Mouse (Mus musculus) CH12.LX (cell line): ENCODE measurements around the gene Arhgap4. TPM values are rescaled to one million over a fixed set of nuclear protein-coding genes. Genes with fewer than 3 reads are reported as not detected.
A peak's percentile ranks its signal among the peaks of the same experiment; 100 is the strongest.

Experiments
- DNase-seq: peaks from one replicate; pipeline ENCODE4 v3.0.0-alpha.2; 2013; ENCODE audit errors: extremely low read depth
- H3K27ac ChIP-seq: 2 replicates; pipeline ENCODE4 v1.5.1; 2012; ENCODE audit warnings: low read depth, mild to moderate bottlenecking, control low read depth, moderate library complexity; ENCODE audit not compliant: insufficient read depth
- H3K27me3 ChIP-seq: replicated peaks from 2 replicates; pipeline ENCODE3; 2012; ENCODE audit warnings: inconsistent platforms
- H3K36me3 ChIP-seq, 2 experiments: replicated peaks in 1 of 2; 2 replicates each; pipeline versions ENCODE3 to v1.6.1; 2012; ENCODE audit warnings: inconsistent platforms in 1 of 2, low read length in 1 of 2, mild to moderate bottlenecking in 1 of 2, mixed read lengths in 1 of 2, moderate library complexity in 1 of 2; ENCODE audit not compliant: control insufficient read depth in 1 of 2, insufficient read depth in 1 of 2
- H3K4me1 ChIP-seq, 2 experiments: 2 replicates each; pipeline ENCODE4 v1.6.1; 2012; ENCODE audit warnings: inconsistent platforms in 1 of 2, moderate library complexity in 1 of 2; ENCODE audit not compliant: insufficient read depth in 2 of 2, control insufficient read depth in 1 of 2
- H3K4me2 ChIP-seq: 2 replicates; pipeline ENCODE4 v1.6.1; 2012; ENCODE audit warnings: low read depth, mild to moderate bottlenecking, control low read depth; ENCODE audit not compliant: poor library complexity, insufficient read depth, severe bottlenecking
- H3K4me3 ChIP-seq, 3 experiments: fragments of 150-350 bp in 1 of 3; sonication (generic) in 1 of 3; replicated peaks in 1 of 3; 2 replicates each; pipeline versions ENCODE3 to v1.5.1; 2011 to 2012; ENCODE audit warnings: low read depth in 2 of 3, low read length in 2 of 3, mild to moderate bottlenecking in 2 of 3, moderate library complexity in 2 of 3, control low read depth in 1 of 3, improper control_type of control experiment in 1 of 3, inconsistent platforms in 1 of 3, mixed read lengths in 1 of 3; ENCODE audit not compliant: poor library complexity in 1 of 3
- H3K79me2 ChIP-seq: replicated peaks from 2 replicates; pipeline ENCODE4 v1.6.1; 2012; ENCODE audit warnings: mild to moderate bottlenecking, moderate library complexity; ENCODE audit not compliant: control insufficient read depth, poor library complexity, insufficient read depth, severe bottlenecking; ENCODE audit errors: extremely low read depth
- H3K9ac ChIP-seq: 2 replicates; pipeline ENCODE4 v1.6.1; 2012; ENCODE audit warnings: low read depth, mild to moderate bottlenecking, control low read depth, moderate library complexity; ENCODE audit not compliant: insufficient read depth
- H3K9me3 ChIP-seq: replicated peaks from 2 replicates; pipeline ENCODE3; 2012; ENCODE audit warnings: low read length, inconsistent platforms, mixed read lengths
- CHD2 ChIP-seq: IDR thresholded peaks from 2 replicates; pipeline ENCODE4 v1.6.1; 2011; ENCODE audit warnings: low read length, improper control_type of control experiment
- CTCF ChIP-seq, 2 experiments: IDR thresholded peaks in 1 of 2; conservative IDR thresholded peaks in 1 of 2; 2 replicates each; pipeline ENCODE4 v1.5.1; 2011 to 2012; ENCODE audit warnings: low read depth in 2 of 2, low read length in 2 of 2, improper control_type of control experiment in 1 of 2, inconsistent platforms in 1 of 2, mild to moderate bottlenecking in 1 of 2, moderate library complexity in 1 of 2
- E2F4 ChIP-seq: IDR thresholded peaks from 2 replicates; pipeline ENCODE4 v1.6.1; 2011; ENCODE audit warnings: low read depth, low read length, improper control_type of control experiment; ENCODE audit not compliant: insufficient replicate concordance
- ELF1 ChIP-seq: IDR thresholded peaks from 2 replicates; pipeline ENCODE4 v1.6.1; 2014; ENCODE audit warnings: low read depth, mild to moderate bottlenecking, inconsistent platforms, low read length, improper control_type of control experiment
- EP300 ChIP-seq: IDR thresholded peaks from 2 replicates; pipeline ENCODE4 v1.6.1; 2011; ENCODE audit warnings: low read length, improper control_type of control experiment
- IRF4 ChIP-seq: IDR thresholded peaks from 2 replicates; pipeline ENCODE4 v1.6.1; 2014; ENCODE audit warnings: low read depth, mild to moderate bottlenecking, inconsistent platforms, low read length, improper control_type of control experiment
- JUND ChIP-seq: conservative IDR thresholded peaks from 2 replicates; pipeline ENCODE4 v1.6.1; 2011; ENCODE audit warnings: low read depth, low read length, improper control_type of control experiment
- MAX ChIP-seq: IDR thresholded peaks from 2 replicates; pipeline ENCODE4 v1.6.1; 2011; ENCODE audit warnings: low read length, improper control_type of control experiment
- MAZ ChIP-seq: IDR thresholded peaks from 2 replicates; pipeline ENCODE4 v1.6.1; 2012; ENCODE audit warnings: low read depth, mild to moderate bottlenecking, inconsistent platforms, low read length, improper control_type of control experiment, moderate library complexity
- MEF2A ChIP-seq: IDR thresholded peaks from 2 replicates; pipeline ENCODE4 v1.6.1; 2014; ENCODE audit warnings: low read depth, mild to moderate bottlenecking, inconsistent platforms, low read length, improper control_type of control experiment, borderline replicate concordance
- PAX5 ChIP-seq: IDR thresholded peaks from 2 replicates; pipeline ENCODE4 v1.6.1; 2012; ENCODE audit warnings: low read length, inconsistent platforms, mixed read lengths
- POLR2A ChIP-seq: IDR thresholded peaks from 2 replicates; pipeline ENCODE4 v1.6.1; 2011; ENCODE audit warnings: low read depth, mild to moderate bottlenecking, improper control_type of control experiment, low read length
- RAD21 ChIP-seq: IDR thresholded peaks from 2 replicates; pipeline ENCODE4 v1.6.1; 2011; ENCODE audit warnings: low read depth, mild to moderate bottlenecking, low read length, improper control_type of control experiment, moderate library complexity
- TBP ChIP-seq: conservative IDR thresholded peaks from 2 replicates; pipeline ENCODE4 v1.6.1; 2011; ENCODE audit warnings: low read depth, low read length, improper control_type of control experiment
- TCF12 ChIP-seq: IDR thresholded peaks from 2 replicates; pipeline ENCODE4 v1.6.1; 2014; ENCODE audit warnings: low read depth, mild to moderate bottlenecking, inconsistent platforms, low read length, improper control_type of control experiment
- ZKSCAN1 ChIP-seq: IDR thresholded peaks from 2 replicates; pipeline ENCODE4 v1.6.1; 2012; ENCODE audit warnings: low read depth, inconsistent platforms, low read length, improper control_type of control experiment, borderline replicate concordance
- ZMIZ1 ChIP-seq: IDR thresholded peaks from 2 replicates; pipeline ENCODE4 v1.6.1; 2012; ENCODE audit warnings: low read depth, mild to moderate bottlenecking, inconsistent platforms, low read length, improper control_type of control experiment
- dilution Hi-C: fragments of 300-500 bp; cut with MboI; formaldehyde crosslinking; loops from 2 replicates; pipeline ENCODE4 v1.14.3; 2020; ENCODE audit warnings: low sequenced_read_pairs; ENCODE audit not compliant: extremely low pct_unique_long_range_greater_than_20kb, extremely low pct_ligation_motif_present
- in situ Hi-C: fragments of 300-500 bp; cut with MboI; formaldehyde crosslinking; loops from 3 replicates; pipeline ENCODE4 v1.14.3; 2019; ENCODE audit warnings: low sequenced_read_pairs, low pct_ligation_motif_present, low pct_unique_long_range_greater_than_20kb, mixed read lengths
- polyA plus RNA-seq: library from polyadenylated mRNA; unstranded; fragments of >175 nt; gene quantifications from 2 replicates; pipeline ENCODE4 v1.2.1, GENCODE M21; 2012; ENCODE audit warnings: low read depth; ENCODE audit not compliant: insufficient read length
- total RNA-seq, 2 experiments: library from RNA; depleted of rRNA; stranded (reverse); fragments of 300-350 nt in 1 of 2; fragments of >200 nt in 1 of 2; gene quantifications; 2 replicates each; pipeline ENCODE4 v1.2.3; 2012 to 2014

The Arhgap4 gene
- total and polyA plus RNA-seq, 3 experiments, result 10.9 to 24.1 (median 14.3) TPM

DNA sequence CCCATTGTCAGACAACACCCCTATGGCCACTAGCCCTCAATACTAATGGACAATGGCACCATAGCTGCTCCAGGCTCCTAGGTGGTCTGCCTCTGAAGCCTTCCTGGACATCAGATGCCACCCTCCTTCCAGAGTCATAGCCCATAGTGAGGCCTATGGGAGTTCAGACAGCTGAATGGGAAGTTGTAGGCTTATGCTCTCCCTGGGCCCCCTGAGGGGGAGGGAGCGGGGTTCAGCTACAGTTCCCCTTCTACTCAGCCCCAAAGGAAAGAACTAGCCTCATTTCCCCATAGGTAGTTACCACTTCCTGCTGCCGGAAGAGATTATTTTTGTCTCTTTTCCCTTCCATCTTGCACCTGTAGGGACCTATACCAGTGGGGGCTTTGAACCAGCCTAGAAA, 10.1 kb downstream of the Arhgap4 start:
- no peak for DNase-seq
- peak overlapping the region; percentile 69 for H3K27ac ChIP-seq
- in situ Hi-C loops (no loop called here), dilution Hi-C loops (no loop called here)
- H3K36me3 ChIP-seq, result peaks cover 4 to 11% of the 10 kb centered on the region in 2 experiments
- H3K4me2 ChIP-seq, result peak overlapping the region; percentile 76
- H3K79me2 ChIP-seq, result no peaks in the 10 kb centered on the region; the same call in 1 of the 2 replicates
- H3K9me3 ChIP-seq, result no peaks in the 10 kb centered on the region
- peak overlapping the region in 2 of 3 experiments; percentile 60 to 79 for H3K4me3 ChIP-seq
- H3K27me3 ChIP-seq, result no peaks in the 10 kb centered on the region
- H3K4me1 ChIP-seq, result peaks cover 8 to 39% of the 10 kb centered on the region in 2 experiments
- H3K9ac ChIP-seq, result peak overlapping the region; percentile 39; the same call in 1 of the 2 replicates
- peak; percentile 53; the same call in 1 of the 2 replicates for TF ChIP-seq MAZ
- TF ChIP-seq MEF2A, result 0 out of 2 replicates have a peak, but pooled peaks have one; percentile 59
- 0 out of 2 replicates have a peak, but pooled peaks have one; percentile 19 for TF ChIP-seq IRF4
- TF ChIP-seq E2F4, result no peak
- TF ChIP-seq CHD2, result peak; percentile 25; the same call in 1 of the 2 replicates
- no peak for TF ChIP-seq MAX
- TF ChIP-seq EP300, result peak; percentile 51; the same call in 1 of the 2 replicates
- TF ChIP-seq TCF12, result no peak
- TF ChIP-seq, all 38 proteins: peak for 5

DNA sequence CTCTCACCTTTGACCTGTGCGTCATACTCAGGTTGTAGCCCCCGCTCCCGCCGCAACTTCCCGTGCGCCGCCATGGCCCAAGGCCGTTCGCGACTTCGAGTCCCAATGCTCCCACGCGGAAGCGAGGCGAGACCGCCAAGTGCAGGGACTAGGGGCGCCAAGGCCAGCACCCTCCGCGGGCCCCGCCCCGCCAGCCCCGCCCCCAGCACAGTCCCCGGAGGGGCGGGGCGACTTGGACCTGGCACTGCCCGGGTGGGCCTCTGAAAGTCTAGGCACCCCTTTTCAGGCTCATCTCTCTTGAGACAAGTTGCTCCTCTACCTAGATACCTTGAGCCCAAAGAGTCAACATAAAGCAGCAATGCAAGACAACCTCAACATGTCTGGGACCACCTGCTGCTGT, 10.5 kb downstream of the Arhgap4 start:
- peak overlapping the region; percentile 45 to 79 (median 60) for H3K4me3 ChIP-seq
- no peaks in the 10 kb centered on the region for H3K9me3 ChIP-seq
- H3K27ac ChIP-seq, result peak overlapping the region; percentile 69
- H3K4me1 ChIP-seq, result peaks cover 8 to 39% of the 10 kb centered on the region in 2 experiments
- no peaks in the 10 kb centered on the region for H3K27me3 ChIP-seq
- no peak for DNase-seq
- peak overlapping the region; percentile 39 for H3K9ac ChIP-seq
- in situ Hi-C loops, result no loop called here
- no peaks in the 10 kb centered on the region; the same call in 1 of the 2 replicates for H3K79me2 ChIP-seq
- H3K4me2 ChIP-seq, result peak overlapping the region; percentile 76; the same call in 1 of the 2 replicates
- TF ChIP-seq IRF4 (no peak), ELF1 (0 out of 2 replicates have a peak, but pooled peaks have one; percentile 14), POLR2A (peak; percentile 54; the same call in 1 of the 2 replicates), RAD21 (no peak)
- H3K36me3 ChIP-seq, result peaks cover 8 to 15% of the 10 kb centered on the region in 2 experiments
- dilution Hi-C loops, result no loop called here

DNA sequence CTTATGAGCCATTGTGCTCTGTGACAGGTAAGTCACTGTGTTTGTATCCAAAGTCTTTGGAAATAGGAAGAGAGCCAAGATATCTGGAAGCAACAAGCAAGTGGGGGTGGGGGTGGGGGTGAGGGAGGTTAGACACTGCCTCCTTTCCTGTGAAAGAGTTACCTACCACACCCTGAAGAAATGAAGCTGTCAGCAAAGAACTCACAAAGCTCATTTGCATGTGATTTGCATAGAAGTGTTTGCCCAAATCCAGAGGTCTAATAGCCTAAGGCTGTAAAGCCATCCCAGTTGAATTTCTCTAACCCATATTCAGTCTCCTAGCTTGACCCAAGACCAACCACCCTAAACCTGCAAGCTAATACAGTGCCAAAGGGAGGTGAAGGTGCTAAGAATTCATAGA, 11.2 kb downstream of the Arhgap4 start:
- dilution Hi-C loops, result no loop called here
- H3K4me2 ChIP-seq, result peak overlapping the region; percentile 76
- no peaks in the 10 kb centered on the region; the same call in 1 of the 2 replicates for H3K79me2 ChIP-seq
- H3K27me3 ChIP-seq, result no peaks in the 10 kb centered on the region
- H3K9ac ChIP-seq, result peak overlapping the region; percentile 39
- peak overlapping the region; percentile 45 to 79 (median 60) for H3K4me3 ChIP-seq
- no peak for DNase-seq
- peaks cover 8 to 39% of the 10 kb centered on the region in 2 experiments for H3K4me1 ChIP-seq
- in situ Hi-C loops, result no loop called here
- H3K36me3 ChIP-seq, result peaks cover 15 to 22% of the 10 kb centered on the region in 2 experiments
- peak overlapping the region; percentile 69 for H3K27ac ChIP-seq
- TF ChIP-seq PAX5, result no peak
- no peak for TF ChIP-seq JUND
- no peak for TF ChIP-seq ZMIZ1
- TF ChIP-seq CTCF (conservative IDR thresholded peaks at IDR 0.05 in 1 of 2, IDR thresholded peaks at IDR 0.05 in 1 of 2; ENCODE audit: low read depth in 2 of 2, low read length in 2 of 2), result no peak
- no peak; the same call in 1 of the 2 replicates for TF ChIP-seq TBP
- TF ChIP-seq MAX, result no peak
- TF ChIP-seq ZKSCAN1, result no peak
- TF ChIP-seq CHD2, result no peak
- H3K9me3 ChIP-seq, result no peaks in the 10 kb centered on the region
